Mouse (Mus musculus) large intestine, adult 2 months (tissue): Measurements from ENCODE around the gene Psmb3. TPM values are rescaled to one million over a fixed set of nuclear protein-coding genes. Genes with fewer than 3 reads are reported as not detected.

Experiments used
- DNase-seq: peaks from one replicate; pipeline ENCODE4 v3.0.0-alpha.2; 2012; ENCODE audit warnings: low read depth, low spot score
- WGBS: fragments of 180-500 bp; shearing (Covaris S2); methylation state at CpG from one replicate; pipeline ENCODE4 v1.1.7; 2018; 5-methylcytosine and 5-hydroxymethylcytosine counted together
- polyA plus RNA-seq: library from polyadenylated mRNA; depleted of rRNA; stranded (reverse); fragments of >200 nt; gene quantifications from 2 replicates; pipeline ENCODE4 v1.2.3, GENCODE M21; 2012

Gene Psmb3
- polyA plus RNA-seq, 1 experiment, result 538 TPM

- 93% methylated on average over 13 of the region's 13 CpGs for WGBS
- DNase-seq, result no peak
Measured at GRCm38 (mm10) chr11:97665431-97665830, 37.8 kb upstream of the Psmb3 start.

- DNase-seq, result no peak
- 94% methylated on average over 7 of the region's 7 CpGs for WGBS
Measured at GRCm38 (mm10) chr11:97666221-97666620, 37.0 kb upstream of the Psmb3 start.

GRCm38 (mm10) chr11:97666794-97667193 is 36.4 kb upstream of the Psmb3 start:
- 92% methylated on average over 15 of the region's 15 CpGs for WGBS
- no peak for DNase-seq

- DNase-seq, result no peak
- WGBS, result 93% methylated on average over 7 of the region's 7 CpGs
Measured at GRCm38 (mm10) chr11:97668160-97668559, 35.0 kb upstream of the Psmb3 start.

- no peak for DNase-seq
- 71% methylated on average over 15 of the region's 15 CpGs for WGBS
Measured at GRCm38 (mm10) chr11:97669268-97669667, 33.9 kb upstream of the Psmb3 start.

GRCm38 (mm10) chr11:97669829-97670228 is 33.4 kb upstream of the Psmb3 start:
- WGBS, result 53% methylated on average over 6 of the region's 6 CpGs
- DNase-seq, result no peak

- WGBS, result 77% methylated on average over 13 of the region's 13 CpGs
- no peak for DNase-seq
Measured at GRCm38 (mm10) chr11:97670234-97671176, 32.7 kb upstream of the Psmb3 start.

- WGBS, result 60% methylated on average over 2 of the region's 2 CpGs
- DNase-seq, result no peak
Measured at GRCm38 (mm10) chr11:97671177-97671527, 32.0 kb upstream of the Psmb3 start.

GRCm38 (mm10) chr11:97673148-97673547 is 30.1 kb upstream of the Psmb3 start:
- WGBS, result 89% methylated on average over 11 of the region's 11 CpGs
- DNase-seq, result no peak

GRCm38 (mm10) chr11:97676050-97676754 is 27.0 kb upstream of the Psmb3 start:
- 92% methylated on average over 15 of the region's 15 CpGs for WGBS
- no peak for DNase-seq

- 42% methylated on average over 15 of the region's 15 CpGs for WGBS
- DNase-seq, result no peak
Measured at GRCm38 (mm10) chr11:97677381-97677780, 25.8 kb upstream of the Psmb3 start.

GRCm38 (mm10) chr11:97677842-97678241 is 25.4 kb upstream of the Psmb3 start:
- WGBS, result 83% methylated on average over 8 of the region's 8 CpGs
- no peak for DNase-seq

GRCm38 (mm10) chr11:97678301-97678700 is 24.9 kb upstream of the Psmb3 start:
- DNase-seq, result no peak
- WGBS, result 90% methylated on average over 15 of the region's 15 CpGs

GRCm38 (mm10) chr11:97680430-97680829 is 22.8 kb upstream of the Psmb3 start:
- no peak for DNase-seq
- 73% methylated on average over 12 of the region's 12 CpGs for WGBS

- DNase-seq, result no peak
- WGBS, result 81% methylated on average over 6 of the region's 6 CpGs
Measured at GRCm38 (mm10) chr11:97682504-97683055, 20.6 kb upstream of the Psmb3 start.

GRCm38 (mm10) chr11:97684063-97684680 is 19.0 kb upstream of the Psmb3 start:
- 63% methylated on average over 6 of the region's 6 CpGs for WGBS
- DNase-seq, result no peak

- no peak for DNase-seq
- 19% methylated on average over 7 of the region's 7 CpGs for WGBS
Measured at GRCm38 (mm10) chr11:97684766-97685165, 18.4 kb upstream of the Psmb3 start.

- no peak for DNase-seq
- WGBS, result under 1% methylated on average over 43 of the region's 43 CpGs
Measured at GRCm38 (mm10) chr11:97685613-97686321, 17.4 kb upstream of the Psmb3 start, which contains the start of gene Cisd3. TSS of gene Cisd3 (plus strand) at chr11:97685826.

- WGBS, result 25% methylated on average over 11 of the region's 11 CpGs
- DNase-seq, result no peak
Measured at GRCm38 (mm10) chr11:97686322-97686908, 16.8 kb upstream of the Psmb3 start.
